Mouse (Mus musculus): ENCODE data around the gene Pnkd. TPM values are rescaled to one million over a fixed set of nuclear protein-coding genes. Genes with fewer than 3 reads are reported as not detected.
A peak's percentile ranks its signal among the peaks of the same experiment; 100 is the strongest.

Pnkd gene
- total and polyA plus RNA-seq, 3 experiments, result 45.5 to 318 (median 154) TPM

GRCm38 (mm10) chr1:74293306-74293960 is 8.7 kb downstream of the Pnkd start:
- H3K79me2 ChIP-seq (replicated peaks; ENCODE audit: control insufficient read depth, extremely low read depth, insufficient read depth, poor library complexity, severe bottlenecking), result peaks cover 19% of the 10 kb centered on the region
- in situ Hi-C loops (cut with MboI; ENCODE audit: low pct_ligation_motif_present, low pct_unique_long_range_greater_than_20kb, low sequenced_read_pairs) (no loop called here), dilution Hi-C loops (cut with MboI; ENCODE audit: extremely low pct_ligation_motif_present, extremely low pct_unique_long_range_greater_than_20kb, low sequenced_read_pairs) (no loop called here)
- no peak for DNase-seq (ENCODE audit: extremely low read depth)
- H3K36me3 ChIP-seq (replicated peaks in 1 of 2; ENCODE audit: control insufficient read depth in 1 of 2, insufficient read depth in 1 of 2, low read length in 1 of 2), result peaks cover 54 to 94% of the 10 kb centered on the region in 2 experiments
- no peak overlapping the region for H3K27ac ChIP-seq (ENCODE audit: insufficient read depth, low read depth)
- no peak overlapping the region for H3K9ac ChIP-seq (ENCODE audit: insufficient read depth, low read depth)
- no peak for TF ChIP-seq KAT2A (IDR thresholded peaks at IDR 0.05; ENCODE audit: insufficient replicate concordance, low read length)
- TF ChIP-seq CHD1 (IDR thresholded peaks at IDR 0.05; ENCODE audit: low read depth, low read length), result no peak
- TF ChIP-seq E2F4 (IDR thresholded peaks at IDR 0.05; ENCODE audit: insufficient replicate concordance, low read depth, low read length), result no peak
- no peak for TF ChIP-seq RCOR1 (conservative IDR thresholded peaks at IDR 0.05; ENCODE audit: low read depth, low read length)
- no peak for TF ChIP-seq HCFC1 (IDR thresholded peaks at IDR 0.05; ENCODE audit: low read depth, low read length)
- no peak for TF ChIP-seq SMC3 (IDR thresholded peaks at IDR 0.05; ENCODE audit: low read depth, low read length)
- TF ChIP-seq EP300 (IDR thresholded peaks at IDR 0.05; ENCODE audit: low read length), result no peak
- no peak for TF ChIP-seq ETS1 (conservative IDR thresholded peaks at IDR 0.05; ENCODE audit: low read depth, low read length)
- no peak for TF ChIP-seq GABPA (IDR thresholded peaks at IDR 0.05; ENCODE audit: insufficient replicate concordance, low read depth, low read length)
- TF ChIP-seq TCF12 (IDR thresholded peaks at IDR 0.05; ENCODE audit: low read depth, low read length), result no peak
- no peaks in the 10 kb centered on the region for H3K9me3 ChIP-seq (replicated peaks; ENCODE audit: low read length)
- no peak overlapping the region for H3K4me2 ChIP-seq (ENCODE audit: insufficient read depth, low read depth, poor library complexity, severe bottlenecking)
- peaks cover 26 to 72% of the 10 kb centered on the region in 2 experiments for H3K4me1 ChIP-seq (ENCODE audit: control insufficient read depth in 1 of 2, insufficient read depth in 2 of 2)
- no peak overlapping the region for H3K4me3 ChIP-seq (replicated peaks in 1 of 3; ENCODE audit: low read depth in 2 of 3, low read length in 2 of 3, poor library complexity in 1 of 3)
- no peaks in the 10 kb centered on the region for H3K27me3 ChIP-seq (replicated peaks)

- no peak for DNase-seq (ENCODE audit: extremely low read depth)
- dilution Hi-C loops (cut with MboI; ENCODE audit: extremely low pct_ligation_motif_present, extremely low pct_unique_long_range_greater_than_20kb, low sequenced_read_pairs), result no loop called here
- Histone ChIP-seq H3K9ac (ENCODE audit: insufficient read depth, low read depth) (no peak overlapping the region), H3K4me2 (ENCODE audit: insufficient read depth, low read depth, poor library complexity, severe bottlenecking) (no peak overlapping the region), H3K27me3 (replicated peaks) (no peaks in the 10 kb centered on the region), H3K9me3 (replicated peaks; ENCODE audit: low read length) (no peaks in the 10 kb centered on the region), H3K4me1 (ENCODE audit: control insufficient read depth in 1 of 2, insufficient read depth in 2 of 2) (peaks cover 26 to 73% of the 10 kb centered on the region in 2 experiments), H3K79me2 (replicated peaks; ENCODE audit: control insufficient read depth, extremely low read depth, insufficient read depth, poor library complexity, severe bottlenecking) (peaks cover 26% of the 10 kb centered on the region), H3K4me3 (replicated peaks in 1 of 3; ENCODE audit: low read depth in 2 of 3, low read length in 2 of 3, poor library complexity in 1 of 3) (no peak overlapping the region), H3K36me3 (replicated peaks in 1 of 2; ENCODE audit: control insufficient read depth in 1 of 2, insufficient read depth in 1 of 2, low read length in 1 of 2) (peaks cover 49 to 94% of the 10 kb centered on the region in 2 experiments), H3K27ac (ENCODE audit: insufficient read depth, low read depth) (peak overlapping the region; percentile 28; the same call in 1 of the 2 replicates)
- TF ChIP-seq PAX5 (IDR thresholded peaks at IDR 0.05; ENCODE audit: low read length) (no peak), CHD2 (IDR thresholded peaks at IDR 0.05; ENCODE audit: low read length) (no peak), E2F4 (IDR thresholded peaks at IDR 0.05; ENCODE audit: insufficient replicate concordance, low read depth, low read length) (no peak), USF1 (IDR thresholded peaks at IDR 0.05; ENCODE audit: low read depth, low read length) (no peak)
- in situ Hi-C loops (cut with MboI; ENCODE audit: low pct_ligation_motif_present, low pct_unique_long_range_greater_than_20kb, low sequenced_read_pairs), result no loop called here
These were observed 9.4 kb downstream of the Pnkd start for GRCm38 (mm10) chr1:74294090-74294643.
